8 mouse cellular contexts compared by ENCODE assay signal in genomic region chr11:120822831-120823550, GRCm38 (mm10). TPM values are rescaled to one million over a fixed set of nuclear protein-coding genes. Genes with fewer than 3 reads are reported as not detected.
A peak's percentile ranks its signal among the peaks of the same experiment; 100 is the strongest.
DNase-seq lines count a peak whose midpoint lies in the region; ATAC-seq and TF ChIP-seq lines count a peak whose summit lies in the region.

No protein-coding gene starts in this region.

- peaks cover 14% of the 10 kb centered on the region for H3K36me3 ChIP-seq in hindbrain, embryonic 11.5 days (ENCODE audit: control insufficient read depth, insufficient read depth, low read length)
- H3K36me3 ChIP-seq in liver, embryonic 14.5 days (replicated peaks; ENCODE audit: control insufficient read depth, insufficient read depth, low read depth), result peaks cover 22% of the 10 kb centered on the region

- no peaks in the 10 kb centered on the region for H3K27me3 ChIP-seq in hindbrain, embryonic 11.5 days (ENCODE audit: control insufficient read depth, insufficient read depth, low read length)
- no peaks in the 10 kb centered on the region for H3K27me3 ChIP-seq in liver, embryonic 14.5 days (ENCODE audit: control insufficient read depth, insufficient read depth, low read length)

- peak overlapping the region; percentile 88 for H3K9ac ChIP-seq in hindbrain, embryonic 11.5 days (ENCODE audit: low read depth, low read length)
- peak overlapping the region; percentile 83 for H3K9ac ChIP-seq in liver, embryonic 14.5 days (replicated peaks)

- H3K27ac ChIP-seq in hindbrain, embryonic 11.5 days (ENCODE audit: low read depth, low read length), result peak overlapping the region; percentile 100
- peak overlapping the region; percentile 66; the same call in 1 of the 2 replicates for H3K27ac ChIP-seq in liver, embryonic 14.5 days

- peaks cover 33% of the 10 kb centered on the region for H3K4me1 ChIP-seq in hindbrain, embryonic 11.5 days (replicated peaks; ENCODE audit: control insufficient read depth, insufficient read depth, low read length)
- peaks cover 8 to 12% of the 10 kb centered on the region in 2 experiments; a peak in 3 of 4 replicates for H3K4me1 ChIP-seq in liver, embryonic 14.5 days (replicated peaks; ENCODE audit: control insufficient read depth in 2 of 2, insufficient read depth in 2 of 2, low read length in 1 of 2)

- peak; percentile 56 for DNase-seq in adrenal gland, adult 2 months
- DNase-seq in adrenal gland, adult 8-10 months, result no peak
- DNase-seq in thymus, postnatal 0 days (ENCODE audit: low spot score), result peak; percentile 37
- DNase-seq in thymus, adult 18-20 months, result no peak
- DNase-seq in hindbrain, embryonic 11.5 days (ENCODE audit: low spot score), result no peak
- no peak for DNase-seq in liver, embryonic 14.5 days (ENCODE audit: low read depth in 3 of 3, low spot score in 3 of 3)
- DNase-seq in retina, embryonic 14.5 days (ENCODE audit: low spot score), result peak; percentile 17
- no peak for DNase-seq in frontal cortex, postnatal 14 days (ENCODE audit: low spot score in 2 of 2)

- 1% methylated on average over 14 of the region's 14 CpGs for WGBS in hindbrain, embryonic 11.5 days
- under 1% methylated on average over 14 of the region's 14 CpGs for WGBS in liver, embryonic 14.5 days (ENCODE audit: insufficient replicate concordance)

- no peak for TF ChIP-seq CTCF in liver, embryonic 14.5 days (IDR thresholded peaks at IDR 0.05; ENCODE audit: low read depth)

- peak overlapping the region; percentile 88 for H3K4me3 ChIP-seq in hindbrain, embryonic 11.5 days (ENCODE audit: low read depth, low read length)
- H3K4me3 ChIP-seq in liver, embryonic 14.5 days (ENCODE audit: insufficient read depth in 1 of 2, low read depth in 2 of 2, low read length in 2 of 2), result peak overlapping the region; percentile 71 to 78

- no peaks in the 10 kb centered on the region for H3K9me3 ChIP-seq in hindbrain, embryonic 11.5 days (ENCODE audit: control insufficient read depth, low read length)
- H3K9me3 ChIP-seq in liver, embryonic 14.5 days (ENCODE audit: control insufficient read depth, low read length), result no peaks in the 10 kb centered on the region

- peak overlapping the region; percentile 96 for H3K4me2 ChIP-seq in hindbrain, embryonic 11.5 days (replicated peaks; ENCODE audit: low read depth, low read length)
- peak overlapping the region; percentile 95 for H3K4me2 ChIP-seq in liver, embryonic 14.5 days (ENCODE audit: low read depth)

- no peak for ATAC-seq in hindbrain, embryonic 11.5 days (ENCODE audit: low FRiP score)
- no peak for ATAC-seq in liver, embryonic 14.5 days (ENCODE audit: insufficient read depth)

- no peak for TF ChIP-seq EP300 in liver, embryonic 14.5 days (IDR thresholded peaks at IDR 0.05; ENCODE audit: low read depth)

RNA-seq across cellular contexts. Expression of gene Fasn, which starts 1.4 kb away (rescaled TPM):
- total RNA-seq in adrenal gland, adult 2 months (2021), result 1,000 to 10,000 TPM in 1 of 2 experiments, 100 to 1,000 TPM in 1; 505 to 2,290 TPM
- polyA plus RNA-seq in adrenal gland, adult 2 months (2012; rRNA removed), result 7,384 and 9,917 TPM in 2 replicates
- 1,000 to 10,000 TPM in 1 of 4 experiments, 100 to 1,000 TPM in 3; 300 to 1,377 (median 701) TPM for total RNA-seq in adrenal gland, adult 8-10 months (2022)
- polyA plus RNA-seq in thymus, postnatal 0 days (2015; fragmentation: Nextera tagmentation; extraction: Ambion mirVana), result 22.3 and 25.3 TPM in 2 replicates
- 76.0 and 94.1 TPM in 2 replicates for polyA plus RNA-seq in hindbrain, embryonic 11.5 days (2014; fragmentation: Nextera tagmentation; extraction: Ambion mirVana)
- 51.6 and 59.8 TPM in 2 replicates for polyA plus RNA-seq in liver, embryonic 14.5 days (2012; rRNA removed)
- 17.7 and 22.3 TPM in 2 replicates for polyA plus RNA-seq in liver, embryonic 14.5 days (2014; fragmentation: Nextera tagmentation; extraction: Ambion mirVana)

RNA-seq across cellular contexts. Expression of gene Dus1l, which starts 26.8 kb away (rescaled TPM):
- 10 to 100 TPM; 56.0 to 62.0 TPM for total RNA-seq in adrenal gland, adult 2 months (2021)
- polyA plus RNA-seq in adrenal gland, adult 2 months (2012; rRNA removed), result 43.8 and 53.7 TPM in 2 replicates
- total RNA-seq in adrenal gland, adult 8-10 months (2022), result 10 to 100 TPM; 62.8 to 71.6 (median 70.5) TPM
- polyA plus RNA-seq in thymus, postnatal 0 days (2015; fragmentation: Nextera tagmentation; extraction: Ambion mirVana), result 87.0 and 92.2 TPM in 2 replicates
- polyA plus RNA-seq in hindbrain, embryonic 11.5 days (2014; fragmentation: Nextera tagmentation; extraction: Ambion mirVana), result 70.9 and 71.3 TPM in 2 replicates
- 25.4 and 34.0 TPM in 2 replicates for polyA plus RNA-seq in liver, embryonic 14.5 days (2012; rRNA removed)
- polyA plus RNA-seq in liver, embryonic 14.5 days (2014; fragmentation: Nextera tagmentation; extraction: Ambion mirVana), result 61.2 and 64.3 TPM in 2 replicates

RNA-seq across cellular contexts. Expression of gene Gps1, which starts 38.9 kb away (rescaled TPM):
- total RNA-seq in adrenal gland, adult 2 months (2021), result 100 to 1,000 TPM; 113 to 141 TPM
- 161 and 178 TPM in 2 replicates for polyA plus RNA-seq in adrenal gland, adult 2 months (2012; rRNA removed)
- 100 to 1,000 TPM; 138 to 150 (median 147) TPM for total RNA-seq in adrenal gland, adult 8-10 months (2022)
- polyA plus RNA-seq in thymus, postnatal 0 days (2015; fragmentation: Nextera tagmentation; extraction: Ambion mirVana), result 130 and 134 TPM in 2 replicates
- polyA plus RNA-seq in hindbrain, embryonic 11.5 days (2014; fragmentation: Nextera tagmentation; extraction: Ambion mirVana), result 264 and 272 TPM in 2 replicates
- polyA plus RNA-seq in liver, embryonic 14.5 days (2012; rRNA removed), result 65.2 and 66.6 TPM in 2 replicates
- polyA plus RNA-seq in liver, embryonic 14.5 days (2014; fragmentation: Nextera tagmentation; extraction: Ambion mirVana), result 76.5 and 78.6 TPM in 2 replicates

RNA-seq across cellular contexts. Expression of gene Rfng, which starts 39.0 kb away (rescaled TPM):
- 10 to 100 TPM; 18.3 to 20.9 TPM for total RNA-seq in adrenal gland, adult 2 months (2021)
- polyA plus RNA-seq in adrenal gland, adult 2 months (2012; rRNA removed), result 91.6 and 95.4 TPM in 2 replicates
- 10 to 100 TPM; 17.3 to 21.4 (median 20.5) TPM for total RNA-seq in adrenal gland, adult 8-10 months (2022)
- polyA plus RNA-seq in thymus, postnatal 0 days (2015; fragmentation: Nextera tagmentation; extraction: Ambion mirVana), result 23.7 and 30.1 TPM in 2 replicates
- polyA plus RNA-seq in hindbrain, embryonic 11.5 days (2014; fragmentation: Nextera tagmentation; extraction: Ambion mirVana), result 28.8 and 29.4 TPM in 2 replicates
- polyA plus RNA-seq in liver, embryonic 14.5 days (2012; rRNA removed), result 8.6 and 10.2 TPM in 2 replicates
- 5.5 and 9.6 TPM in 2 replicates for polyA plus RNA-seq in liver, embryonic 14.5 days (2014; fragmentation: Nextera tagmentation; extraction: Ambion mirVana)

Comparison
In these comparisons a context has a peak if more than half of its experiments do, and no peak if none do; other contexts are left out.
1. DNase-seq: peak in adrenal gland, adult 2 months (single experiment), thymus, postnatal 0 days (single experiment) and retina, embryonic 14.5 days (single experiment); none in adrenal gland, adult 8-10 months (single experiment), thymus, adult 18-20 months (0 of 2), hindbrain, embryonic 11.5 days (single experiment), liver, embryonic 14.5 days (0 of 3) and frontal cortex, postnatal 14 days (0 of 2).
2. RNA of gene Fasn, which starts 1.4 kb away (polyA plus RNA-seq): 7,384 to 9,917 TPM in adrenal gland, adult 2 months; 76.0 to 94.1 TPM in hindbrain, embryonic 11.5 days, 17.7 to 59.8 TPM in liver, embryonic 14.5 days and 22.3 to 25.3 TPM in thymus, postnatal 0 days; every median in the first group is over 10 times any median in the second.